Mouse (Mus musculus): ENCODE results near the gene Eloa.

Eloa gene

DNA sequence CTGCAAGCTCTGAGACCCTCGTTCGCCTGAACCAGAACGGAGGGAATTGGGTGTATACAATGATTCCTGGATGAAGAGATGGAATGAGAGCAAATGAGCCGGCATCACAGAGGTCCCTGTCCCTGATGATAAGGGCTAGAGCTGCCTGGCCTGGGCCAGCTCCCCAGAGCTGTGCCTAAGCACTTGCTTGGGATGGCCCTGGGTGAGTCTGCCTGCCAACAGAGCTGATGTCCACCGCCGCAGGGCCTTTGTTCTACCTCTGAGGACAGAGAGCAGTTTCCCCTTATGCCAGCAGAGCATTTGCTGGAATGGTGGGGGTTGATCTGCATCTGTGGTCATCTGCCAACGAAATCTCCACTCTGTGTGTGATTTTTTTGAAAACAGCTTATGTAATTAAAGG lies 59.4 kb downstream of the Eloa start:
- in situ Hi-C loops (cut with MboI, MseI) = loop anchor here in 1 of 2 experiments (25.0 kb wide), 1 partner anchor 200 kb away; the partner anchor contains the start of gene E2f2

- in situ Hi-C loops (cut with MboI, MseI) = loop anchor here in 1 of 2 experiments (25.0 kb wide), 1 partner anchor 201 kb away; the partner anchor contains the start of gene E2f2
Observed at GRCm38 (mm10) chr4:135961709-135962108, 59.9 kb downstream of the Eloa start.

DNA sequence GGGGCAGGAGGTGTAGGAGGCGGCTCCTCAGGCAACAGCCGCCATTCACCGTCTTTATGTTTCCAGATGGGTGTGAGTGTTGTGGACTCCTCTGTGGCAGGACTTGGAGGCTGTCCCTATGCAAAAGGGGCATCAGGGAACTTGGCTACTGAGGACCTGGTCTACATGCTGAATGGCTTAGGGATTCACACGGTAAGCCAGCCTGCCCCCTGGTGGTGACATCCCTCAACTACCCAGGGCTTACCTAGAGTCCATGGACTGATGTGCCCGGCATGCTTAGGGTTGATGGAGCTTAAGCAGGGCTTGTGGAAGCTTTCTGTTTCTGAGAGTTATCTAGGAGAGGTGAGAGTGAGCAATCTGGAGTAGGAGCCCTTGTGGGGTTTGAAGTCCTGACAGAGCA lies 60.8 kb downstream of the Eloa start:
- in situ Hi-C loops (cut with MboI, MseI) = loop anchor here in 1 of 2 experiments (25.0 kb wide), 1 partner anchor 202 kb away; the partner anchor contains the start of gene E2f2

DNA sequence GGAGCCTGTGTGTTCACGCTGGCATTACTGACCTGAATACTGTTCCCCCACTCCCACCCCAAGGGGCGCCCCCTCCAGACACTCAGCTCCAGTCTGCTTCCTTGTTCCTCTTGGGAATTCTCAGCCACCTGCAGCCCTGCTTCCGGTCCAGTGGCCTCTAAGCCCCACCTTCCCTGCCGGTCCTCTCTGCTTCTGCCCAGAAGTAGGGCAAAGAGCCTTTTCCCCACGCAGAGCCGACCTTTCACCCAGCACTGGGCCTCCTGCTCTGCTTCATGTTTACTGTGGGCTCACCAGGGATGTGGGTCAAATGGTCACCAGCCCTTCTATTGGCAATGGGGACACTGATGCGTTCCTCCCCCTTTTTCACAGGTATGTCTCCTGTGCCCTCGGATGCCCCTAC lies 63.2 kb downstream of the Eloa start:
- in situ Hi-C loops (cut with MboI, MseI) = loop anchor here in 1 of 2 experiments (25.0 kb wide), 1 partner anchor 204 kb away; the partner anchor contains the start of gene E2f2

DNA sequence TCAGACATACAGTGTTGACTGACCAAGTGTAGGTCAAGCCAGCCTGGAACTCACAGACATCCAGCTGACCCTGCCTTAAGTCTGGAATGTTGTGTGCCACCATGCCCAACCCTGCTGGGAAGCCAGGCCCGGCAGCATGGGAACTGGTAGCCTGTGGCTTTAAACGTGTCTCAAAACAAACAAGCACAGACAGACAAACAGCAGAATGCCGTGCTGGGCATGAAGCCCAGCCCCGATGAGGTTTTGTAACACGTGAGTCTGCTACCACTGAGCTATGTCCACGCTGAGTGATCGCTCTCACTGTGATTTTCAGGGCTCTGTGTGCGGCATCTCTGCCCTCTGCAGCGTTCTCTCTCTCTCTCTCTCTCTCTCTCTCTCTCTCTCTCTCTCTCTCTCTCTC lies 65.7 kb downstream of the Eloa start:
- in situ Hi-C loops (cut with MboI, MseI) = loop anchor here in 1 of 2 experiments (25.0 kb wide), 1 partner anchor 206 kb away; the partner anchor contains the start of gene E2f2

DNA sequence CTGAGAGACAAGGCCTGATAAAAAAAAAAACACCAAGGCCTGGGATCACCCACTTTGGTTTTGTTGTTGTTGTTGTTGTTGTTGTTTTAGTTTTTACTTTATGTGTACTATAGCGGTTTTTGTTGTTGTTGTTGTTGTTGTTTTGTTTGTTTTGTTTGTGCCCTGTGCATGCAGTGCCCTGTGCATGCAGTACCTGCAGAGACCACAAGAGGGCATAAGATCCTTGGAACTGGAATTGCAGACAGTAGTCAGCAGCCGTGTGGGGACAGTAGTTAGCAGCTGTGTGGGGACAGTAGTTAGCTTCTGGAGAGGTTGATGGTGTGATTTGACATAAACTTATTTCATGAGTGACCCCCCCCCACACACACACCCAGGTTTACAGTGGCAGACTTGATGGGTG lies 67.3 kb downstream of the Eloa start:
- in situ Hi-C loops (cut with MboI, MseI) = loop anchor here in 1 of 2 experiments (25.0 kb wide), 1 partner anchor 208 kb away; the partner anchor contains the start of gene E2f2

All from T-helper 17 cell (primary cell).